Mouse (Mus musculus) liver, adult 2 months (tissue): ENCODE measurements around the gene Ints4.
A peak's percentile ranks its signal among the peaks of the same experiment; 100 is the strongest.

Experiments
- CTCF ChIP-seq: fragments of 200-500 bp; IDR thresholded peaks from 2 replicates; pipeline ENCODE4 v1.5.1; 2011; ENCODE audit warnings: low read depth, low read length, control low read depth
- POLR2A ChIP-seq: fragments of 200-500 bp; IDR thresholded peaks from 2 replicates; pipeline ENCODE4 v1.6.1; 2011; ENCODE audit warnings: low read length, control low read depth; ENCODE audit not compliant: insufficient read depth; ENCODE audit errors: extremely low read depth

- 0 out of 2 replicates have a peak, but pooled peaks have one; percentile 5 for TF ChIP-seq CTCF
- no peak for TF ChIP-seq POLR2A
These were observed 97.8 kb downstream of the Ints4 start for GRCm38 (mm10) chr7:97578361-97579066.
